Mouse (Mus musculus) midbrain, embryonic 12.5 days (tissue): ENCODE results near the gene Mid1. TPM values are rescaled to one million over a fixed set of nuclear protein-coding genes. Genes with fewer than 3 reads are reported as not detected.
"Not testable (repeated sequence)": the region's sequence is repeated elsewhere in the genome, so short reads cannot be mapped to it uniquely, and the experiment has no call there.

ENCODE experiments used
- ATAC-seq: fragments of 200-750 bp; cut with Nextera tagmentation; 2 replicates; pipeline ENCODE4 v1.8.0; 2017; ENCODE audit warnings: low read depth, moderate TSS enrichment, moderate library complexity; ENCODE audit not compliant: low FRiP score
- H3K27ac ChIP-seq: fragments of 300-500 bp; sonication (generic); replicated peaks from 2 replicates; pipeline ENCODE4 v1.5.1; 2016; ENCODE audit warnings: mild to moderate bottlenecking
- H3K27me3 ChIP-seq: fragments of 300-500 bp; sonication (generic); 2 replicates; pipeline ENCODE4 v1.6.1; 2016; ENCODE audit warnings: mild to moderate bottlenecking
- H3K36me3 ChIP-seq: fragments of 300-500 bp; sonication (generic); 2 replicates; pipeline ENCODE4 v1.6.1; 2016
- H3K4me1 ChIP-seq: fragments of 300-500 bp; sonication (generic); 2 replicates; pipeline ENCODE4 v1.6.1; 2016
- H3K4me2 ChIP-seq: fragments of 300-500 bp; sonication (generic); replicated peaks from 2 replicates; pipeline ENCODE4 v1.6.1; 2016; ENCODE audit warnings: mild to moderate bottlenecking, moderate library complexity
- H3K4me3 ChIP-seq: fragments of 300-500 bp; sonication (generic); 2 replicates; pipeline ENCODE4 v1.5.1; 2016; ENCODE audit warnings: mild to moderate bottlenecking
- H3K9ac ChIP-seq: fragments of 300-500 bp; sonication (generic); replicated peaks from 2 replicates; pipeline ENCODE4 v1.6.1; 2016; ENCODE audit warnings: mild to moderate bottlenecking, moderate library complexity
- H3K9me3 ChIP-seq: fragments of 300-500 bp; sonication (generic); 2 replicates; pipeline ENCODE4 v1.6.1; 2016; ENCODE audit warnings: mild to moderate bottlenecking
- WGBS: fragments of 180-500 bp; shearing (Covaris S2); methylation state at CpG from one replicate; pipeline ENCODE4 v1.1.7; 2016; 5-methylcytosine and 5-hydroxymethylcytosine counted together
- polyA plus RNA-seq: library from polyadenylated mRNA; unstranded; fragments of >200 nt; fragmentation: Nextera tagmentation; extraction: Ambion mirVana; gene quantifications from 2 replicates; pipeline ENCODE4 v1.2.1, GENCODE M21; 2016

The Mid1 gene
- polyA plus RNA-seq, 1 experiment from 2014 or later: 20.2 TPM

DNA sequence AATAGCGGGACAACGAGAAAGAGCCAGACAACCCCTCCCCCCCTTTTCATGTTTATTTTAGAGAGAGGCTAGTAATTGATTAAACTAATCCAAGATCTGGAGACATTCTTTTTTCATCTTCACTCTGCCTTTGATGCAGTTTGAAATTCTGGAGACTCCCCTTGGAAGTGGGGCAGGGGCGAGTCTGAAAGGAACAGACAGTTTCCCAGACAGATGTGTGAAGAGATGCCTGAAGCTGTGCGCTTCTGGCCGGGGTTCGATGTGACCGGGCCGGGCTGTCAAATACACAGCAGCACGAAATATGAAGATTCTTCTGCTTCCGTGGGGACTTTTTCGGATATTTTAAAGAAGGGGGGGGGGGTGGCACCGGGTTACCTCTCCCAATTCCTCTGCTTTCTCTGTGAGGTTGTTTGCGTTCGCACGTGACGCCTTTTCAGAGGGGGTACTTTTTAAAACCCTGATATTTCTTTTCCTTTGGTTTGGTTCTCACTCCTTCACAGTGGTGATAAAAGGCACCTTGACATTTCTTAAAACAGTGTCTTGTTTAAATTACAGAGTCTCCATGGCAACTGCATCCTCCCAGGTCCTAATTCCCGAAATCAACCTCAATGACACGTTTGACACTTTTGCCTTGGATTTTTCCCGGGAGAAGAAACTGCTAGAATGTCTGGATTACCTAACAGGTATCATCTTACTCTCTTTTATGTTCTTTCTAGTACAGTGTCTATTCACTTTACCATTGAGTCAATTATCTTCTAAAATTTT, 298.6 kb downstream of the Mid1 start:
- H3K4me1 ChIP-seq, ATAC-seq, H3K9ac ChIP-seq, H3K4me2 ChIP-seq, H3K27me3 ChIP-seq, H3K4me3 ChIP-seq, H3K27ac ChIP-seq: not testable (repeated sequence)
- H3K9me3 ChIP-seq: peaks cover 74% of the 10 kb centered on the region
- 89% methylated on average over 19 of the region's 19 CpGs for WGBS
- peaks cover 79% of the 10 kb centered on the region for H3K36me3 ChIP-seq

DNA sequence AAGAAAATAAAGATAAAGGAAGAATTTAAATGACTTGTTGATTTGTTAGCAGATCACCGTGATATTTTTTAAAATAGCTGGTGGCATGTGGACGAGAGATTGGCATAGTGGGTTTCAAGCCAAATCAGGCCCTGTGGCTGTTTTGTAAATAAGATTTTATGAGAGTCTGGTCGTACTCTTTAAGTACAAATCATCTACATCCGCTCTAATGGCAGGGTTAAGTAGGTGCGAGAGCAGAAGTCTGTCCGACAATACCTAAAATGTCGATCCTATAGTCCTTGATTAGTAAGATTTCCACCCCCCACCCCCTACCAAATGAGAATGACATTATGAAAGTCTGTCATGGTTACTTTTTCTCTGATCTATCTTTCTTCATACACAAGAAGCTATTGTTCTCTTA, 299.3 kb downstream of the Mid1 start:
- H3K9ac ChIP-seq, H3K27me3 ChIP-seq, H3K4me3 ChIP-seq, H3K4me2 ChIP-seq, ATAC-seq, H3K27ac ChIP-seq, H3K4me1 ChIP-seq: not testable (repeated sequence)
- H3K9me3 ChIP-seq: peaks cover 76% of the 10 kb centered on the region
- WGBS: 91% methylated on average over 7 of the region's 7 CpGs
- peaks cover 83% of the 10 kb centered on the region for H3K36me3 ChIP-seq

DNA sequence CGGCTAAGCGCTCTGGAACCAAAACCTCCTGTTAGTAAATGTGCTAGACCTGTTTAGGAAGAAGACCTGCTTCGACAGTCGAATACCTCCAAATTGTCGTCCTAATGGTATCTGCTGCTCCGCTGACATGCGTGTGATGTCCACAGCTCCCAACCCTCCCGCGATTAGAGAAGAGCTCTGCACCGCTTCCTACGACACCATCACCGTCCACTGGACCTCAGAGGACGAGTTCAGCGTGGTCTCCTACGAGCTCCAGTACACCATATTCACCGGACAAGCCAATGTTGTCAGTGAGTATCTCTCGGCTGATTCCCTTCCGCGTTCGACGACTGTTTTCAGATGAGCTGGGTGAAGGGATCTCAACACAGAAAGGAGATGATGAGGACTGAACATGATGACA, 299.9 kb downstream of the Mid1 start:
- not testable (repeated sequence) for H3K4me2 ChIP-seq, H3K27me3 ChIP-seq, H3K9ac ChIP-seq, H3K27ac ChIP-seq, H3K4me3 ChIP-seq, H3K4me1 ChIP-seq, ATAC-seq
- H3K36me3 ChIP-seq: peaks cover 82% of the 10 kb centered on the region
- H3K9me3 ChIP-seq: peaks cover 74% of the 10 kb centered on the region
- 92% methylated on average over 21 of the region's 21 CpGs for WGBS

DNA sequence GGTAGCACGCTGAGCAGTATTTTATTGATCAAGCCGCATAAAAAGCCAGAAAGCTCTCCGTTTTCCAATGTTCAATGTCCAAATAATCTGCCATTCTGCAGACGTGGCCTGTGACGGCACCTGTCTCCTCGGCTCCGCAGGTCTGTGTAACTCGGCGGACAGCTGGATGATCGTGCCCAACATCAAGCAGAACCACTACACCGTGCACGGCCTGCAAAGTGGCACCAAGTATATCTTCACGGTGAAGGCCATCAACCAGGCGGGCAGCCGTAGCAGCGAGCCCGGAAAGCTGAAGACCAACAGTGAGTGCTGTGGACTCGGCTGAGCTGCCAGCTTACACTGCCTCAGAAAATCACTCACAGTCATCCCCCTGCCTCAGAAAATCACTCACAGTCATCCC, 300.8 kb downstream of the Mid1 start:
- H3K4me1 ChIP-seq, H3K4me2 ChIP-seq, H3K9ac ChIP-seq, H3K4me3 ChIP-seq, H3K27ac ChIP-seq, H3K27me3 ChIP-seq: not testable (repeated sequence)
- peaks cover 80% of the 10 kb centered on the region for H3K36me3 ChIP-seq
- 84% methylated on average over 18 of the region's 18 CpGs for WGBS
- peaks cover 73% of the 10 kb centered on the region for H3K9me3 ChIP-seq
- ATAC-seq: peak; percentile 16

DNA sequence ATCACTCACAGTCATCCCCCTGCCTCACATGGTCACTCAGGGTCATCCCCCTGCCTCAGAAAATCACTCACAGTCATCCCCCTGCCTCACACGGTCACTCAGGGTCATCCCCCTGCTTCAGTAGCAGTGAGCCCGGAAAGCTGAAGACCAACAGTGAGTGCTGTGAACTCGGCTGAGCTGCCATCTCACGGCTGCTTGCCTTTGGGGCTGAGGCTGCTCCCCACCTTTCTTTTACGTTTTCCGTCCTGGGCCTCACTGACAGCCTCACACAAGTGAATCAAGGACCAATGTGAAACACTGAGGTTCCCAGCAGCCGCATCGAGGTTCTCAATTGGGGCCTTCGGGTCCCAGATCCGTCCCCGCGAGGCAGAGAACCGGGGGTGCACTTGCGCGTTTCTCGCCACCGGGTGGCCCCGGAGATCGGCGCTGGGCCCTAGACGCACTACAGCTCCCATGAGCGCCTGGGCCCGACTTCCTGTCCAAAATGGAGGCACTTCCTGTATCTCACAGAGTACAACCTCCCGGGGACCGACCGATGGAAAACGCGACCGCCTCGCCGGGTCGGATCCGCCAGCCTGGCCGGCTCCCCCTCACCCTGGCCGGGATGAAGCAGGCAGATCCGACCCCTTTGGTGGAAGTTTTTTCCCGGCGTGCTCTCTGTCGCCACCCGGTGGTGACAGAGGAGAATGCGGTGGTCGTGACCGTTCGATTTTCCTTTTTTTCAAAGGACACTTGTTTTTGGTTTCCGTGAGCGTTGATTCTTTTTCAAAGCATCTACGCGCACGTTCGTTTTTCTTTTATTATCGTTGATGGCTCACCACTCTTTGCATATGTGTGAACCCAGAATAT, 301.7 kb downstream of the Mid1 start:
- H3K9ac ChIP-seq: not testable (repeated sequence)
- ATAC-seq: peak; percentile 92
- H3K27ac ChIP-seq: peak overlapping the region; percentile 21; the same call in 1 of the 2 replicates

DNA sequence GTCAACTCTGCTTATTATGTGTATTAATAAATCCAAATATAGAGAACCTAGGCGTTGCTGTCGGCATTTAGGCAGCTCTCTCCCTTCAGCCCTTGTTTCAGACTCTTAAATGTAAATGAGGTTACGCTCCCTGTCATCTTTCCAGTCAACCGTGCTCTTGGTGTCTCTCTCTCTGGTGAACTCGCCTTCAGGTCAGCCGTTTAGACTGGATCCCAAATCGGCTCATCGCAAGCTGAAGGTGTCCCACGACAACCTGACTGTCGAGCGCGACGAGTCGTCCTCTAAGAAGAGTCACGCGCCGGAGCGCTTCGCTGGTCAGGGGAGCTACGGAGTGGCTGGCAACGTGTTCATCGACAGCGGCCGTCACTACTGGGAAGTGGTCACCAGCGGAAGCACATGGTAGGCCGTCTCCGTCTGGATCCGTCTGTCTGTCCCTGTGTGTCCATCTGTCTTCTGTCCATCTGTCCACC, 302.4 kb downstream of the Mid1 start:
- H3K4me1 ChIP-seq: not testable (repeated sequence)
- WGBS: 86% methylated on average over 28 of the region's 28 CpGs
- H3K9me3 ChIP-seq: peaks cover 63% of the 10 kb centered on the region

More for the DNA sequence above, 301.7 kb downstream of the Mid1 start:
- peaks cover 73% of the 10 kb centered on the region for H3K36me3 ChIP-seq
- H3K4me1 ChIP-seq, H3K27me3 ChIP-seq: not testable (repeated sequence)
- H3K9me3 ChIP-seq: peaks cover 69% of the 10 kb centered on the region
- peak overlapping the region; percentile 21 for H3K4me2 ChIP-seq
- peak overlapping the region; percentile 18 for H3K4me3 ChIP-seq
- 53% methylated on average over 51 of the region's 51 CpGs for WGBS

DNA sequence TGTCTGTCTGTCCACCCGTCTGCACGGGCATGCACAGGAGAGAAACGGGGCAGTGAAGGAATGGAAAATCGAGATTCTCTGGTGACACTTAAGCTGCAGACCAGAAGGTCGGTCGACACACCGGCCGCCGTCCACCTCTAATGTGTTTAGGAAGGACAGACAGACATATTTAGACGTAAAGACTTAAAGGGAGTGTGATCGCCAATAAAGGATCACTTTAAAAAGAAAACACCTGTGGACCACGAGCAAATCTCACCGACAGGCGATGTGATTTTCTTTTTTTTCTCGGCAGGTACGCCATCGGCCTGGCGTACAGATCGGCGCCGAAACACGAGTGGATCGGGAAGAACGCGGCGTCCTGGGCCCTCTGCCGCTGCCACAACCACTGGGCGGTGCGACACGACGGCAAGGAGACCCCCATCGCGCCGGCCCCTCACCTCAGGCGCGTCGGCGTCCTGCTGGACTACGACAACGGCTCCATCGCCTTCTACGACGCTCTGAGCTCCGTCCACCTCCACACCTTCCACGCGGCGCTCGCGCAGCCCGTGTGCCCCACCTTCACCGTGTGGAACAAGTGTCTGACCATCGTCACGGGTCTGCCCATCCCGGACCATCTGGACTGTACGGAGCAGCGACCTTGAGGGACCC, 303.7 kb downstream of the Mid1 start:
- WGBS: 93% methylated on average over 56 of the region's 56 CpGs
- H3K4me3 ChIP-seq, H3K4me1 ChIP-seq, H3K27me3 ChIP-seq, H3K9ac ChIP-seq, H3K27ac ChIP-seq, H3K4me2 ChIP-seq: not testable (repeated sequence)
- Histone ChIP-seq H3K36me3 (peaks cover 53% of the 10 kb centered on the region), H3K9me3 (peaks cover 51% of the 10 kb centered on the region)
- 0 out of 2 replicates have a peak, but pooled peaks have one; percentile 9 for ATAC-seq

More for the DNA sequence above, 302.4 kb downstream of the Mid1 start:
- H3K4me3 ChIP-seq, H3K9ac ChIP-seq, H3K4me2 ChIP-seq, H3K27ac ChIP-seq, H3K27me3 ChIP-seq: not testable (repeated sequence)
- peaks cover 66% of the 10 kb centered on the region for H3K36me3 ChIP-seq
- ATAC-seq: peak; percentile 5

DNA sequence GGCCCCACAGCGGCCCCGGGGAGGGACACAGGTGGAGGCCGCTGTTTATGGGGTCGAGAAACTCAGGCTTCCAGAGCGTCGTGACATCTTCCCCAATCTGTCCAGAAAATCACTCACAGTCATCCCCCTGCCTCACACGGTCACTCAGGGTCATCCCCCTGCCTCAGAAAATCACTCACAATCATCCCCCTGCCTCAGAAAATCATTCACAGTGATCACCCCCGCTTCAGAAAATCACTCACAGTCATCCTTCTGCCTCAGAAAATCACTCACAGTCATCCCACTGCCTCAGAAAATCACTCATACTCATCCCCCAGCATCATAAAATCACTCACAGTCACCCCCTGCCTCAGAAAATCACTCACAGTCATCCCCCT, 304.2 kb downstream of the Mid1 start:
- H3K27ac ChIP-seq, H3K27me3 ChIP-seq, ATAC-seq, H3K9ac ChIP-seq, H3K4me3 ChIP-seq, H3K4me1 ChIP-seq, H3K4me2 ChIP-seq: not testable (repeated sequence)
- H3K9me3 ChIP-seq: peaks cover 46% of the 10 kb centered on the region
- H3K36me3 ChIP-seq: peaks cover 48% of the 10 kb centered on the region
- WGBS: 88% methylated on average over 8 of the region's 8 CpGs

DNA sequence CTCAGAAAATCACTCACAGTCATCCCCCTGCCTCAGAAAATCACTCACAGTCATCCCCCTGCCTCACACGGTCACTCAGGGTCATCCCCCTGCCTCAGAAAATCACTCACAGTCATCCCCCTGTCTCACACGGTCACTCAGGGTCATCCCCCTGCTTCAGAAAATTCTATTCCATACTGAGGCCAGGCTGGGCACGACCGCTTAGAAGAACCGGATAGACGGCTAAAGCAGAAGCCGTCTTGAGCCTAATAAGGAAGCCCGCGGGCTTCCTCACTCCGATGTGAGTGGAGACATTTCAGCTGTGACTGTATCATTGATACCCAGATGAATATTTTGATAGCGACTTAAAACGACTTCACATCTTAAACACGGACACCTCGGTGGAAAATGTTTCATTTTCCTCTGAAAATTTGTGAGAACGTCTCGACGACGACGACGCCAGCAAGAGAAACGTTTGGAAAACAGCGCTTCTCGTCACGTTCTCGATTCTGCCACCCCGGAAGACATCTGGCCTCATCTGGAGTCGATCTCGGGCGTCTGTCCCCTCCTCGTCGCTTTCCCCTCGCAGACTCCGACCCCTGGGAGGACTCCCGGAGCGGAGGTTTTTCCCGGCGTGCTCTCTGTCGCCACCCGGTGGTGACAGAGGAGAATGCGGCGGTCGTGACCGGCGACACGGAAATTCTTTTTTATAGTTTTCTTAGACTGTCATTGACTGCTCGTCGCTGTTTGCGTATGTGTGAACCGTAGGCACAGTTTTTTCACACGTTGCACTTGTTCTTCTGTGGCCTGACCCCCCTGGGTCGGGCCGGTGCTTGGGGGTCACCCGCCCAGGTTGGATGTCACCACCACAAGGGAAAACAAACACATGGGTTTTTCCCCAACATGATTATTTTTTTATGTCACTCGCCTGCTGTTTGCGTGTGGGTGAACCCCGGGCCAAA, 305.0 kb downstream of the Mid1 start:
- H3K4me2 ChIP-seq, H3K4me1 ChIP-seq, H3K27ac ChIP-seq, H3K9ac ChIP-seq, ATAC-seq, H3K27me3 ChIP-seq, H3K4me3 ChIP-seq: not testable (repeated sequence)
- Histone ChIP-seq H3K36me3 (peaks cover 40% of the 10 kb centered on the region), H3K9me3 (peaks cover 38% of the 10 kb centered on the region)
- WGBS: 75% methylated on average over 56 of the region's 56 CpGs

DNA sequence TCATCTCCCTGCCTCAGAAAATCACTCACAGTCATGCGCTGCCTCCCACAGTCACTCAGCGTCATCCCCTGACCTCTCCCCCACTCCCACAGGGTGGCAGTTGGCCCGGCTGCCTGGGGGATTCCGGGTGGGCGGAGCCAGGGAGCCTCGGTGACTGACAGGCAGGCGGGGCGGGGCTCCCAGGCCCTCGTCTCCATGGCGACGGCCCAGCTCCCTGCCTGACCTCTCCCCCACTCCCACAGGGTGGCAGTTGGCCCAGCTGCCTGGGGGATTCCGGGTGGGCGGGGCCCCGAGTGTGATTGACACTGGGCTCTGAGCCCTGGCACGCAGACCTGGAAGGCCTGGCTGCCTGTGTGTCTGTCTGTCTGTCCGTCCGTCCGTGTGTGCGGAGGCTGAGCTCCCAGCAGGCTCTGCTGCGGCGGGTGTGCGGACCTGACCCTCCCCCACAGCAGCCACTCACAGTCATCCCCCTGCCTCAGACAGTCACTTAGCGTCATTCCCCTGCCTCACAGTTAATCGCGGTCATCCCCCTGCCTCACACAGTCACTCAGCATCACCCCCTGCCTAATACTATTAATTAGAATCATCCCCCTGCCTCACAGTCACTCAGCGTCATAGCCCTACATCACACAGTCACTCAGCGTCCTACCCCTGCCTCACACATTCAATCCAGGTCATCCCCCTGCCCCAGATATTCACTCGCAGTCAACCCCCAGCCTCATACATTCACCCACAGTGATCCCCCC, 306.3 kb downstream of the Mid1 start:
- ATAC-seq: peak; percentile 59
- 0 out of 2 replicates have a peak overlapping the region, but pooled peaks have one; percentile 18 for H3K4me3 ChIP-seq
- not testable (repeated sequence) for H3K9ac ChIP-seq, H3K27ac ChIP-seq, H3K4me2 ChIP-seq, H3K27me3 ChIP-seq, H3K4me1 ChIP-seq
- peaks cover 30% of the 10 kb centered on the region for H3K9me3 ChIP-seq
- peaks cover 32% of the 10 kb centered on the region for H3K36me3 ChIP-seq
- 15% methylated on average over 20 of the region's 28 CpGs for WGBS
